Mouse (Mus musculus): ENCODE measurements around the gene Tyms. TPM values are rescaled to one million over a fixed set of nuclear protein-coding genes. Genes with fewer than 3 reads are reported as not detected.

Gene Tyms
- polyA plus RNA-seq, 1 experiment from 2014 or later, result 52.5 TPM

DNA sequence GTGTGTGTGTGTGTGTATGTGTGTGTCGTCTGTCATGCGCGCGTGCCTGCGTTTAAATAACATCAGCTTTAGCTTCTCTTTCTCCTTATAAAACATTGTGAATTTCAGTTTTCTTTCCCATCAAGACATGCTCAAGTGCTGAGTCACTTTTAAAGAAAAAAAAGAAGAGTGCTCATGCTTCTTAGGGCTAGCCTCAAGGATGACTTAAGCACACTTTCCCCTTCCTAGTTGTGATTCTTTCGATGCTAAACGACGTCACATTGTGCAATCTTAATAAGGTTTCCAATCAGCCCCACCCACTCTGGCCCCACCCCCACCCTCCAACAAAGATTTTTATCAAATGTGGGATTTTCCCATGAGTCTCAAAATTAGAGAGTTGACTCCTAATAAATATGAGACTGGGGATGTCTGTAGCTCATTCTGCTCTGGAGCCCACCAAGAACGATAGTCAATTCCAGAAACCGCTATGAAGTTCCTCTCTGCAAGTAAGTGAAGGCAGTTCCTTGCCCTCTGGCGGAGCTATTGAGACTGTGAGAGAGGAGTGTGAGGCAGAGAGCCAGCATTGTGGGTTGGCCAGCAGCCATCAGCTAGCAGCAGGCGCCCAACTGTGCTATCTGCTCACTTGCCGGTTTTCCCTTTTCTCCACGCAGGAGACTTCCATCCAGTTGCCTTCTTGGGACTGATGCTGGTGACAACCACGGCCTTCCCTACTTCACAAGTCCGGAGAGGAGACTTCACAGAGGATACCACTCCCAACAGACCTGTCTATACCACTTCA lies 60.5 kb downstream of the Tyms start, which contains the start of gene Il6:
Gene Il6 (plus strand): TSS at position 389 of the 778 bp plus-strand sequence.
- Histone ChIP-seq H3K4me3 (no peak within 1 kb of the TSS), H3K36me3 (no peaks in the 10 kb centered on the region), H3K9me3 (no peaks in the 10 kb centered on the region), H3K4me1 (replicated peaks) (no peaks in the 10 kb centered on the region), H3K4me2 (peak within 1 kb of the TSS; percentile 35), H3K27me3 (no peaks in the 10 kb centered on the region), H3K9ac (no peak within 1 kb of the TSS), H3K27ac (replicated peaks) (no peak within 1 kb of the TSS)
- 0 out of 2 replicates have a peak, but pooled peaks have one; percentile 68 for ATAC-seq (ENCODE audit: low FRiP score, low read depth)
- 55% methylated on average over 16 of the region's 16 CpGs for WGBS

Other genes starting within 250 kb of the Tyms start
- gene Il6, start 60.5 kb downstream of the Tyms start, polyA plus RNA-seq (2015; fragmentation: Nextera tagmentation; extraction: Ambion mirVana), result not detected in 2 replicates
- 11.5 and 13.7 TPM in 2 replicates for gene Garem2, start 31.5 kb upstream of the Tyms start, polyA plus RNA-seq (2015; fragmentation: Nextera tagmentation; extraction: Ambion mirVana)
- 3.2 and 5.3 TPM in 2 replicates for gene 3110082J24Rik, start 32.5 kb upstream of the Tyms start, polyA plus RNA-seq (2015; fragmentation: Nextera tagmentation; extraction: Ambion mirVana)
- 68.9 and 75.8 TPM in 2 replicates for gene Hadha, start 81.5 kb upstream of the Tyms start, polyA plus RNA-seq (2015; fragmentation: Nextera tagmentation; extraction: Ambion mirVana)
- gene Hadhb, start 81.6 kb upstream of the Tyms start, polyA plus RNA-seq (2015; fragmentation: Nextera tagmentation; extraction: Ambion mirVana), result 56.5 and 63.8 TPM in 2 replicates
- gene Adgrf3, start 132.1 kb upstream of the Tyms start, polyA plus RNA-seq (2015; fragmentation: Nextera tagmentation; extraction: Ambion mirVana), result not detected in 2 replicates
- 24.8 and 25.0 TPM in 2 replicates for gene Selenoi, start 159.0 kb upstream of the Tyms start, polyA plus RNA-seq (2015; fragmentation: Nextera tagmentation; extraction: Ambion mirVana)
- gene Drc1, start 207.8 kb upstream of the Tyms start, polyA plus RNA-seq (2015; fragmentation: Nextera tagmentation; extraction: Ambion mirVana), result 5.9 and 6.0 TPM in 2 replicates

Measured in hindbrain, embryonic 15.5 days (tissue).